Mouse (Mus musculus): ENCODE data around the gene Uts2b.

Gene Uts2b
- long read RNA-seq, experiment 1: 0 reads
- long read RNA-seq, experiment 2: 0 reads

GRCm38 (mm10) chr16:27370191-27370590 lies at the start of gene Uts2b:
Uts2b (minus strand) TSS chr16:27370239.
- intact Hi-C loops (cut with DNase I): no loop called here

GRCm38 (mm10) chr16:27417632-27418031 lies 47.6 kb upstream of the Uts2b start:
- intact Hi-C loops (cut with DNase I): no loop called here

DNA sequence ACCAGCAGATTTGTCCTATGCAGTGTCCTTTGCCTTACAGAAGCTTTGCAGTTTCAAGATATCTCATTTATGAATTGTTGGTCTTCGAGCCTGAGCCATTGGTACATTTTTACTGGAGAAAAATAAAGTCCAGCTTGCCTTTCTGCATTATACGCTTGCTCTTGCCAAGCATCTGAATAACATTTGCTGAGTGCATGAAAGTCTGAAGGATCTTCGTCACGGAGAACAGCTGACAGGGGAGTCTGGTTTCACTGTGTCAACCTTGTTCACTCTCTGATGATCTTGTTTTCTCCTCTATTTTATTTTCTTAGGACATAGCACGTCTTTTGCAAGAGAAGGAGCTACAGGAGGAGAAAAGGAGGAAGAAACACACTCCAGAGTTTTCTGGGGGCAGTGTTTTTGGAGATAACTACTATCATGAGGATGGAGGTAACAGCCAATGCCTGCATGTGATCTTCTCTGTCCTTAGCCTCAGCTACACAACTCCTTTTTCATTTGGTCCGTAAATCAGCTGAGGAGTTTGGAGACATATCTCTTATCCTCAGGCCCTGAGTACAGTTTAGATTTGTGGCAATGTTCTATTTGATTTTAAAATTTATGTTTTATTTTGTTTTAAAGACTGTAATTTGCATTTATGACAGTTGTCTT lies 47.0 kb upstream of the Uts2b start:
- intact Hi-C loops (cut with DNase I): no loop called here

- intact Hi-C loops (cut with DNase I): no loop called here
Measured at GRCm38 (mm10) chr16:27404107-27404506, 34.1 kb upstream of the Uts2b start.

DNA sequence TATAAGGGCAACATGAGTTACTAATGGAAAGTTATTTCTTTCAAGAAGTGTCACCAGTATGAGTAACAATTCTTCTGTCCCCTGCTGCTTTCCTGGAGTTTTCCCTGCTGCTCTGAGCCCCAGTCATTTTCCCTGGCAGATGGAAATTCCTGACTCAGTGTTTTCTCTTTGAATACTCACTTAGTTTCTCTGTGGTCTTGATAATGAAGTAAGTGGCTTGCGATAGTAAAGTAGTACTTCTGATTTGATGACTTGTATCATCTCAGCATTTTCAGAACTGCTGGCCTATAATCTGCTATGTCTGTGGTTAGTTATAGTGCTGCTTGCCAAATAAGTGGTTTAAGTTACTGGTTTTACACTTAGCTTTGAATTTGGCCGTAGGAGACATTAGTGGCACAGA lies 31.5 kb upstream of the Uts2b start:
- intact Hi-C loops (cut with DNase I): no loop called here

DNA sequence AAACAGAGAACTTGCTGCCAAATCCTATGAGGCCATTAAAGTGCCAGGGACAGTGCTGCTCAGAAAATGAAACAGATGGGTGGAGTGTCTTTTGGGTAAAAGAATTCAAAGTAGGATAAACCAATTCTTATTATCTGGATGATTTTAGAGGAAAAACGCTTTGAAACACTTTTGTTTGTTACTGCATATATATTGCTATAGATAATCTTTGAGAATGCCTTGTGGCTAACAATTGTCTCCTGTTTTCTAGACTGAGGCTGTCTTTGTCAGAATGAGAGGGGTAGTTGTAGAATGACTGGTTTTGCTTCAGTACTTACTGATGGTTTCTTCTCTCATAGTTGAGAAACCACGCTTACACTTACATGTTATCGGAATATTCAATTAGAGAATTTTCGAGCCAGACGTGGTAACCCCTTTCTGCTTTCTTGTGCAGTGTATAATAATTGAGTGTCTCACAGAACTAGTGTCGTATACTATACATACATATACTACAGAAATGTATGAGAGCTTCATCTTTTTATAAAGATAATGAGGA lies 29.7 kb upstream of the Uts2b start:
- intact Hi-C loops (cut with DNase I): no loop called here

DNA sequence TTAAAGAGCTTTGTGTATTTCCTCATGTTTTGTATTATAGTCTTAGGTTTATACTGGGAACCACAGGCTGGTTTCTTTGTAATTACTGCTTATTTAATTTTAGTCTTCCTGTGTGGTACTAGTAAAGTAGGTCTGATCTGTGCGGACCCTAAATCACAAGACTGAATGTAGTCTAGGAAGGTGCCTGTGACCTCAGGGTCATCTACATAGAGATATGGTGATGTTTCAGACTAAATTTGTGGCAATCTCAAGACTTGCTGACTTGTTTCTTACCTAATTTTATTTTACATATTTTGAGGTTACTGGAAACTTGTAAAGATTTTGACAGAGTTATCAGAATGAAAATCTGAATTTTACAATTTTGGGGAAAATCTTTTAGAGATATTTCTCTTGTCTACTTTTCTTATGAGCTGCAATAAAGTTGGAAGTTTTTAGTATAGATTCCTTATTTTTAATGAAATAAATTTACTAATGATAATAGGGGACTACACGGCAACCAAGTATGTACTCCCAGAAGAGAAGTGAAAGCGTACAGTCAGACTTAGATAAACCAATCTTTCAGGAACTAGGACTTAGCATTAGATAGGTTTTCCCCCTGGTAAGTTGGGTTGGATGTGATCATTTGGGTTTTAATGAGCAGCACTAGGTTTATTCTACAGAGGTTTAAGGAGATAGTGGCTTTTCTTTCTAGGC lies 29.1 kb upstream of the Uts2b start:
- intact Hi-C loops (cut with DNase I): no loop called here

DNA sequence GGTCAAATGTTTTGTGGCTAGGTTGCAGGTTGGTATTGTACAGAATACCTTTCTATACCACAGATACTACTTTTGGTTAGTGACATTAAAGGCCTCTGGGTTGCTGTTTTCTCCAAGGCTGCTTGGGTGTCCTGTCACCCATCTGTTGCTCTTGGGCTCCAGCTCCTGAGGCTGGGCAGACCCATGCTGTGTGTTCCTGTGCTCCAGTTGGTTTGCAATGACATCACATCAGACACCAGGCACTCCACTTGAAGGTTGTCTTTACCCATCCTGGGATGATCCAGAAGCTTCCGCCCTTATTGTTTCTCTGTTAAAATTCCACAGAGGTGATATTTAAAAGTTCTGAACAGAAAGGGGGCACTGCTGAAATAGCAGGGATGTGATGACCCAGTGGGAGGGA lies 26.9 kb upstream of the Uts2b start:
- intact Hi-C loops (cut with DNase I): no loop called here

GRCm38 (mm10) chr16:27395251-27396037 lies 25.4 kb upstream of the Uts2b start:
- intact Hi-C loops (cut with DNase I): no loop called here

DNA sequence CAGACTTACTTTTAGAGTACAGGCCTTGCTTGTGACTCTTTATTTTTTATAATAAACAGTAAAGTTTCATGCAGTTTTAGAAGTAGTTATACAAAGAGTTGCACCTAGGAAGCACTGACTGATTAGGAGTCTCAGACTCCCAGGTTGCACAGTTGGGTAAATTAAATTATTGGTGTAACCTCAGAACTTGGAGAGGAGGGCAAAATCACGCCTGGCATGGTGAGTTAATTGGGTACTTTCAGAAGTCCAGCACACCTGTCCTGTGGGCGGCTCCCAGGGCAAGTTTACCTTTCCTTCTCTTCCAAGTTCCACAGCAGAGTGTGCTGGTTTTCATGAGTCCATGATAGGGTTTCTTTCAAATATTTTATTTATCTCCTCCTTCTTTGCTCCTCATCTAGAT lies 21.8 kb upstream of the Uts2b start:
- intact Hi-C loops (cut with DNase I): no loop called here

DNA sequence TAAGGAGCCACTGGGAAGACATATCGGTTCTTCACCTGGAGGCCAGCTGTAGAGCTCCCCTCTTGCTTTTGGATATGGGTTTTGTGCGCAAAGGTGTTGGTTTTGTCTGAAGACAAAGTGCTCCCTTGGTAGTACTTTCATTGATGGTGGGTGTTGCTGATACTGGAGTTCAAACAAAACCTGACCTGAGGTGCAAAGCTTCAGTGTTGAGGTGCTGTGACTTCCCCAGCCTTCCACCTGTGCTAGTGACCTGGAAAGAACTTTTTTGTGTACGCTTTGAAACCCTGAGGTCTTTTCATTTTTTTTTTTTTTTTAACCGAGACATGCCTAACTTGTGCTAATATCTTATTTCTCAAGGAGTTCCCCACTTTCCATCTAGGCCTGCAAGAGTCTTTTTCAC lies 20.3 kb upstream of the Uts2b start:
- intact Hi-C loops (cut with DNase I): no loop called here

- intact Hi-C loops (cut with DNase I): no loop called here
Measured at GRCm38 (mm10) chr16:27389534-27390282, 19.7 kb upstream of the Uts2b start.

DNA sequence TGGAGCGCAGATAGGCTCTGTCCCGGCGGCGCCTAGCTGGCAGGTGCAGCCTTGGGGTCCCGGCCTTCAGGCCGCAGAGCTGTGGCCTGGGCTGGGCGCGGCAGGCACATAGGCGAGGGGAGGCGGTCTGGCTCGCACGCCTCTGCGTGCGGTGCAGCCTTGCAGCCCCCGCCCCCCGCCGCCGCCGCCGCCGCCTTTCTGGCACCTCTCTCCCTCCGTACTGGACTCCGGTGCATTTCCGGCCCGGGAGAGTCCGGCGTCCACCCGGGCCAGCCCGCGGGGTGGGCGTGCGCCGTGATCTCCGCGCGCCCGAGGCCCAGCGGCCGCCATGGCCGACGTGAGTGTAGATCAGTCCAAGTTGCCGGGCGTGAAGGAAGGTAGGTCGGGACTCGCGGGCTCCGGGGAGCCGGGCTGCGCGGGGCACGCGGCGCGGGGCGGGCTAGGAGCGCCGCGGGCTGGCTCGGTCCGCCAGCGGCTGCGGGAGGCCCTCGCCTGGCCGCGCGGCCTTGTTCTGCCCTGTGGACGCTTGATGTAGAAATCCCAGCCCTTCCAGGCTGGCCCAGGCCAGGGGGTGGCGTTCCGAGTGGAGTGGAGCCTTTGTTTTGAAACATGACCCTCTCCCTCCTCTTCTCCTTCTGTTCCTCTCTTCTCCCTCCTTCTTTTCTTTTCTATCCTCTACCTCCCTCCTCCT lies 18.9 kb upstream of the Uts2b start, which contains the start of gene Ccdc50:
Gene Ccdc50, plus strand, starts transcription at position 109 of the 691 bp plus-strand sequence.
- intact Hi-C loops (cut with DNase I): no loop called here

- intact Hi-C loops (cut with DNase I): no loop called here
Measured at GRCm38 (mm10) chr16:27387634-27388611, 17.9 kb upstream of the Uts2b start.

GRCm38 (mm10) chr16:27386850-27387407 lies 16.9 kb upstream of the Uts2b start:
- intact Hi-C loops (cut with DNase I): no loop called here

DNA sequence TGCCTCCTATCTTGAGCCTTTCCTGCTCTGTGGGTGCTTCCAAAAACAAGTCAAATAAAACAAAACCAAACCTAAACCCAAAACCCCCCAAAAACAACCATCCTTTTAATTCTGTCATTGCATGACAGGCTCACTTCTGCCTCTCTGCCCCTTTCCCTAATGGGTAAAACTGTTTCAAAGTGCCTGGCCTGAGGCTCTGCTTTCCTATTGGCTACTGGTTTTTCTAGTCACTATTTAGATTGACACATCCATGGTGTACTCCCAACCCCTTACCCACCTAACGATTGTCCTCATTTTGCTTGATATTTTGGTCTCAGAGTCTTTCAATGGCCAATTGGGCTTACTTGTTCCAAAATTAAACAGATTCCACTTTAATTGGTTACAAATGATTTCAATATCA lies 15.6 kb upstream of the Uts2b start:
- intact Hi-C loops (cut with DNase I): no loop called here

DNA sequence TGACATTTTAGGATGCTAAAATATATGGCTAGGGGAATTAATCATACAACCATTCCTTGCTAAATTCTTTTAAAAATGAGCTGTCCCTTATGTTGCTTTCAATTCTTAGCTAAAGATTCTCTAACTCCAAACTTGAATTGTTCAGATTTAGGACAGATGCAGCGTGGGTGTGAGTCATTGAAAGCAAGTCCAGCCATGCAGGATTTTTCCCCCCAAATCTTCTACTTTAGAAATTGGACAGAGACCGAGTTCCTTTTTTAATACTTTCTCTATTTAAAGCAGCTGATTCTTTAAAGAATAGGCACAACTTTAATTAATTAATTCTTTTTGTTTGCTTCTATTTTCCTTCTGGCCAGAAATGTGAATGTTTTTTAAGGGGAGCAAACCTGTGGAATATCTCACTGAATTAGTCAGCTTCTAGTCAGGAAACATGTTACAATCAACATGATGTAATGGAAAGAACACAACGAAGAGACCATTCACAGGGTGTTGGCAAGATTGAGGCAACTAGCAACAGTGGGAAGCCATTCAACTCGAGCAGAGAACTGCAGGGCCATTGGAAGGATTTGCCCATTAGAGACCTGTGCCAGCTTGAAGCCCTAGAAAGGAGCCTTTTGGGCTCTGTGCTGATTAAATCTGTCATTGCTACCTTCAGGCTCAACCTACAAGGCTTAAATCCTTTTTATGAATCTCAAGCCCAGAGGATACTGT lies 15.0 kb upstream of the Uts2b start:
- intact Hi-C loops (cut with DNase I): no loop called here

DNA sequence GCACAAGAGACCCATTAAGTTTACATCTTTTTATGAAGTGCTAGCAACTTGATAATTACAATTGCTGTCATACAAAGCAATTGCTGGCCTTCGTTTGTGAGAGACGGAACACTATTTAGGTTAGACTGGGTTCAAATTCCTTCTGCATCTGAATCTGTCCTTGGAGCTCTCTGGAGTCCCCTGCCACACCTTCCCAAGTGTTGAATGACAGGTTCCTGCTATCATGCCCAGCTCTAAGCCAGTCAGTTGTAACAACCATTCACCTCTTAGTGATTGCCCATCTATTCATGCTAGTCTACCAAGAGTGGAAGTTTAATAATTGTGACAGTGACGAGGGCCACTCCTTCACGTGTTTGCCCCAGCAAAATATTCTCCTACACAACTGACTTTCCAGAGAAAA lies 12.2 kb upstream of the Uts2b start:
- intact Hi-C loops (cut with DNase I): no loop called here
